Mouse (Mus musculus): ENCODE data around the gene Trp53rka.

DNA sequence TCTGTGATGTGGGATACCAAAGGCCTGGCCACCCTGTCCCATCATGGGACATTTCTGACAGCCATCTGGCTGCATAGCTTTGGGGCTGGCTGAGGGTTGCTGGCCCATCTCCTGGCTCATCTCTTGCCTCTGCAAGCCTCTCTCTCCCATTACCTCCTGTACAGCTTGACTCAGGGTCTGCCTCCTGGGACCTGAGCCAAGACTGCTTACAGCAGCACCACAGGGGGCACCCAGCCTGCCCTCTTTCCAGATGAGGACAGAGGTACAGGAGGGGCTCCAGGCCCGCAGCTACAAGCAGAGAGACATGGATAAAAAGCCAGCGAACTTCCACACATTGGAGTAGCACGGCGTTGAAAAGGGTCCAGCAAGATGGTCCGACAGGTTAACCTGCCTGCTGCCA, 6.7 kb downstream of the Trp53rka start:
- no peak for TF ChIP-seq EP300 (IDR thresholded peaks at IDR 0.05; ENCODE audit: low read depth)
- TF ChIP-seq CTCF (IDR thresholded peaks at IDR 0.05; ENCODE audit: low read depth): no peak
